Mouse (Mus musculus) gastrocnemius, adult 2 months (tissue): ENCODE results near the gene Tchhl1. TPM values are rescaled to one million over a fixed set of nuclear protein-coding genes. Genes with fewer than 3 reads are reported as not detected.
"Not testable (repeated sequence)": the region's sequence is repeated elsewhere in the genome, so short reads cannot be mapped to it uniquely, and the experiment has no call there.

Source experiments
- DNase-seq: peaks from one replicate; pipeline ENCODE4 v3.0.0; 2022
- H3K27ac ChIP-seq: fragments of 200-600 bp; 2 replicates; pipeline ENCODE4 v1.8.1; 2022; ENCODE audit warnings: mild to moderate bottlenecking
- H3K4me3 ChIP-seq: fragments of 200-600 bp; 2 replicates; pipeline ENCODE4 v1.8.1; 2022; ENCODE audit warnings: mild to moderate bottlenecking, moderate library complexity
- CTCF ChIP-seq: fragments of 200-600 bp; IDR thresholded peaks from 2 replicates; pipeline ENCODE4 v1.8.1; 2022; ENCODE audit warnings: antibody characterized with exemption, mild to moderate bottlenecking, moderate library complexity
- intact Hi-C: fragments of 180-260 bp; cut with DNase I; formaldehyde crosslinking; loops from one replicate; pipeline ENCODE4 v1.15.1; 2025
- long read RNA-seq, 2 experiments: library from polyadenylated mRNA; stranded (forward); transcript quantifications; one replicate each; pipeline ENCODE4 v2.0.0; 2021
- total RNA-seq, 2 experiments: library from RNA; stranded (reverse); gene quantifications; 2 replicates each; pipeline ENCODE4 v1.2.3; 2021

The Tchhl1 gene
- total RNA-seq = not detected
- long read RNA-seq, experiment 1 = 0 reads
- long read RNA-seq, experiment 2 = 0 reads

GRCm38 (mm10) chr3:93468561-93468960 lies at the start of gene Tchhl1:
TSS of gene Tchhl1 (plus strand) at chr3:93468754.
- Histone ChIP-seq H3K27ac (no peak within 1 kb of the TSS), H3K4me3 (no peak within 1 kb of the TSS)
- TF ChIP-seq CTCF = no peak
- intact Hi-C loops = no loop called here
- no peak for DNase-seq

DNA sequence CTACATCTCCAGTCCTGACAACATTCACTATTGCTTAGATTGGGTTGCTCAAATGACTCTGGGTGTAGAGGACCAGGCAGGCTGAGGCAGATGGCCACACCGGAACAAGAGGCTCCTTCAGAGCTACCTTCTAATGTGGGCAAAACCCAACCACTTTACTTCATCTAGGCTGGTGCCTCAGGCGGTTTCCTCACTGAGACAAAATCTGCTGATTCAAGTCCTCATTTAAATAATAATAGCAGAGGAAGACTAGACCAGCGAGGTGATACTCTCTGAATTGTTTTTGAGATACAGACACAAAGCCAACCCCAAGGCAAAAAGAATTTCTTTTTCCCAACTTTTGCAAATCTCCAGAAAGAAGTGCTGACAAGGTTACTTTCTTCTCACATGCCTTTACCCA lies 36.9 kb upstream of the Tchhl1 start:
- no peak for TF ChIP-seq CTCF
- Histone ChIP-seq H3K27ac (no peak overlapping the region), H3K4me3 (no peak overlapping the region)
- no peak for DNase-seq
- intact Hi-C loops = no loop called here

GRCm38 (mm10) chr3:93442030-93442429 lies 26.5 kb upstream of the Tchhl1 start, which contains the start of gene Tchh:
TSS of gene Tchh (plus strand) at chr3:93442330.
- DNase-seq = no peak
- H3K27ac ChIP-seq = no peak within 1 kb of the TSS
- intact Hi-C loops = no loop called here
- no peak for TF ChIP-seq CTCF
- H3K4me3 ChIP-seq = no peak within 1 kb of the TSS

GRCm38 (mm10) chr3:93443501-93444101 lies 25.0 kb upstream of the Tchhl1 start:
- peak; percentile 18 for DNase-seq
- H3K27ac ChIP-seq = no peak overlapping the region
- H3K4me3 ChIP-seq = peak overlapping the region; percentile 79
- intact Hi-C loops = no loop called here
- TF ChIP-seq CTCF = no peak

DNA sequence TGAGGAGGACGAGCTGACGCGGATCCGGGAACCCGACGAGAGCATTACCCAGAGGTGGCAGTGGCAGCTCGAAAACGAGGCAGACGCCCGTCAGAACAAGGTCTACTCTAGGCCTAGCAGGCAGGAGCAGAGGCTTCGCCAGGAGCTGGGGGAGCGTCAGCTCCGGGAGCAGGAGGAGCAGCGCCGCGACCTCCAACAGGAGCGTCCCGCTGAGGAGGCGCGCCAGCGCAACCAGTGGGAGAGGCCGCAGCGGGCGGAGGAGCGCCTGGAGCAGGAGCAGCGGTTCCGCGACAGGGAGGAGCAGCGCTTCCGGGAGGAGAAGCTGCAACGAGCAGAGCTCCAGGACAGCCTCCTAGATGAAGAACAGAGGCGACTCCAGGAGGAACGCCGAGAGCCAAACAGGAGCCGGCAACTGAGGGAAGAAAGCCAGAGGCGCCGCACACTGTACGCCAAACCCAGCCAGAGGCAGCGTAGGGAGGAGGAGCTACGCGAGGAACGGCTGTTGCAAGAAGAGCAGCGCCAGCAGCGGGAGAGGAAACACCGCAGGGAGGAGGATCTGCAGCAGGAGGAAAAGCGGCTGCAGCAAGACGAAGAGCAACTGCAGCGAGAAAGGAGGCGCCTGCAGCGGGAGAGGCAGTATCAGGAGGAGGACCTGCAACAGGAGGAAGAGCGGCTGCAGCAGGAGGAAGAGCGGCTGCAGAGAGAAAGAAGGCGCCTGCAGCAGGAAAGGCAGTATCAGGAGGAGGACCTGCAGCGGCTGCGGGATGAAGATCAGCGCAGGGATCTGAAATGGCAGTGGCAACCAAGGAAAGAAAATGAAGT lies 24.0 kb upstream of the Tchhl1 start:
- no peak overlapping the region for H3K27ac ChIP-seq

GRCm38 (mm10) chr3:93445165-93445705 lies 23.3 kb upstream of the Tchhl1 start:
- intact Hi-C loops = no loop called here
- peak overlapping the region; percentile 79 for H3K4me3 ChIP-seq
- peak; percentile 14 for DNase-seq
- TF ChIP-seq CTCF = no peak
- H3K27ac ChIP-seq = no peak overlapping the region

More for the DNA sequence above, 24.0 kb upstream of the Tchhl1 start:
- H3K4me3 ChIP-seq = peak overlapping the region; percentile 79
- no peak for TF ChIP-seq CTCF
- intact Hi-C loops = no loop called here
- DNase-seq = peak; percentile 73

GRCm38 (mm10) chr3:93446128-93446755 lies 22.3 kb upstream of the Tchhl1 start:
- peak; percentile 20 for DNase-seq
- no peak overlapping the region for H3K27ac ChIP-seq

GRCm38 (mm10) chr3:93446756-93447137 lies 21.8 kb upstream of the Tchhl1 start:
- H3K4me3 ChIP-seq = peak overlapping the region; percentile 79
- DNase-seq, H3K27ac ChIP-seq, intact Hi-C loops: not testable (repeated sequence)

More at GRCm38 (mm10) chr3:93446128-93446755, 22.3 kb upstream of the Tchhl1 start:
- intact Hi-C loops = no loop called here
- H3K4me3 ChIP-seq = peak overlapping the region; percentile 79
- TF ChIP-seq CTCF = no peak; the same call in 1 of the 2 replicates

- no peak overlapping the region; the same call in 1 of the 2 replicates for H3K27ac ChIP-seq
- peak; percentile 52 for DNase-seq
Measured at GRCm38 (mm10) chr3:93447138-93447841, 21.3 kb upstream of the Tchhl1 start.

DNA sequence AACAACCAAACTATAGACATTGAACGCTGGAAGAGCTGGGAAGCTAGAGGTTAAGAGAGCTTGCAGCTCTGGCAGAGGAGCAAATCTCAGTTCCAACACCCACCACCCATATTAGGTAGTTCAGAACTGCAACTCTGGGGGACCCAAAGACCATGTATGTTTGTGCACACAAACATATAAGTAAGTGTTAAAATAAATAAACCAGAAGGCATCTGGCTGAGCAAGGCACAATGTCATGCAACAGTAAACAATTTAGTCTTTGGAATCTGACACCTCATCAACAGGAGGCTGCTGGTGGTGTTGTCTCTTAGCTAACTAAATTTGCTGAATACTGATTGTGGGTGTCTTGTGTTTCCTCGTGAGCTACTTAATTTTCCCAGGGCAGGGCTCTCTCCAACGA lies 2.0 kb upstream of the Tchhl1 start:
- intact Hi-C loops = no loop called here
- TF ChIP-seq CTCF = no peak
- Histone ChIP-seq H3K4me3 (no peak overlapping the region), H3K27ac (no peak overlapping the region)
- no peak for DNase-seq

More at GRCm38 (mm10) chr3:93447138-93447841, 21.3 kb upstream of the Tchhl1 start:
- H3K4me3 ChIP-seq = peak overlapping the region; percentile 79
- TF ChIP-seq CTCF = 0 out of 2 replicates have a peak, but pooled peaks have one; percentile 14
- intact Hi-C loops = no loop called here

GRCm38 (mm10) chr3:93467130-93467529 lies 1.4 kb upstream of the Tchhl1 start:
- H3K4me3 ChIP-seq = no peak overlapping the region
- H3K27ac ChIP-seq = no peak overlapping the region
- no peak for TF ChIP-seq CTCF
- no peak for DNase-seq
- intact Hi-C loops = no loop called here

- DNase-seq = no peak
- H3K27ac ChIP-seq = no peak overlapping the region
- intact Hi-C loops = no loop called here
- H3K4me3 ChIP-seq = no peak overlapping the region
- TF ChIP-seq CTCF = no peak
Measured at GRCm38 (mm10) chr3:93469629-93470028, 1.1 kb downstream of the Tchhl1 start.
